ENCODE assay signal across 7 mouse cellular contexts in genomic region chr15:68428444-68429228, GRCm38 (mm10).
DNase-seq lines count a peak whose midpoint lies in the region; ATAC-seq and TF ChIP-seq lines count a peak whose summit lies in the region.

No protein-coding gene starts in this region.

- H3K9me3 ChIP-seq in forebrain, postnatal 0 days (ENCODE audit: low read length): no peaks in the 10 kb centered on the region

- H3K27me3 ChIP-seq in forebrain, postnatal 0 days (ENCODE audit: insufficient read depth, low read length): no peaks in the 10 kb centered on the region

- peak; percentile 93 for ATAC-seq in forebrain, postnatal 0 days

- 13% methylated on average over 6 of the region's 6 CpGs for WGBS in forebrain, postnatal 0 days

- H3K4me2 ChIP-seq in forebrain, postnatal 0 days (ENCODE audit: low read depth): no peak overlapping the region

- no peaks in the 10 kb centered on the region for H3K36me3 ChIP-seq in forebrain, postnatal 0 days (ENCODE audit: insufficient read depth)

- peak overlapping the region; percentile 31; the same call in 1 of the 2 replicates for H3K27ac ChIP-seq in forebrain, postnatal 0 days (ENCODE audit: low read depth, low read length)

- H3K4me3 ChIP-seq in forebrain, postnatal 0 days (ENCODE audit: low read depth, low read length): no peak overlapping the region

- no peaks in the 10 kb centered on the region for H3K4me1 ChIP-seq in forebrain, postnatal 0 days (ENCODE audit: insufficient read depth)

- DNase-seq in urinary bladder, postnatal 14 days (ENCODE audit: low spot score): peak; percentile 42
- DNase-seq in urinary bladder, adult 2 months (ENCODE audit: low spot score): no peak
- peak; percentile 10 for DNase-seq in c-Kit-positive CD71-positive TER-119-positive erythroid progenitor cells, embryonic 14.5 days (ENCODE audit: low spot score)
- peak; percentile 93 for DNase-seq in forebrain, postnatal 0 days
- DNase-seq in kidney, postnatal 36 days: peak; percentile 26 to 58
- peak; percentile 74 for DNase-seq in lung, postnatal 36 days
- peak; percentile 62 for DNase-seq in right cerebral cortex, postnatal 14 days

- TF ChIP-seq CTCF in forebrain, postnatal 0 days (IDR thresholded peaks at IDR 0.05; ENCODE audit: low read depth): peak; percentile 93

- no peak overlapping the region for H3K9ac ChIP-seq in forebrain, postnatal 0 days
